Mouse (Mus musculus) cortical plate, adult 2 months (tissue): ENCODE data around the gene Timeless.

Source experiments
- CTCF ChIP-seq: fragments of 200-500 bp; IDR thresholded peaks from 2 replicates; pipeline ENCODE4 v1.5.1; 2011; ENCODE audit warnings: mild to moderate bottlenecking, control low read depth, low read length; ENCODE audit not compliant: insufficient read depth; ENCODE audit errors: extremely low read depth
- POLR2A ChIP-seq: fragments of 200-500 bp; IDR thresholded peaks from 2 replicates; pipeline ENCODE4 v1.6.1; 2011; ENCODE audit warnings: mild to moderate bottlenecking, low read length, control low read depth; ENCODE audit not compliant: insufficient read depth; ENCODE audit errors: extremely low read depth

- TF ChIP-seq CTCF (no peak), POLR2A (peak; percentile 98)
Observed at GRCm38 (mm10) chr10:128194551-128195461, 37.1 kb upstream of the Timeless start.
